Mouse (Mus musculus): Measurements from ENCODE around the gene Gdpd2. TPM values are rescaled to one million over a fixed set of nuclear protein-coding genes. Genes with fewer than 3 reads are reported as not detected.
A peak's percentile ranks its signal among the peaks of the same experiment; 100 is the strongest.

The Gdpd2 gene
- polyA plus RNA-seq, 1 experiment, result 153 TPM

- H3K36me3 ChIP-seq (ENCODE audit: control insufficient read depth, insufficient read depth, low read length), result no peaks in the 10 kb centered on the region
- WGBS, result 23% methylated on average over 9 of the region's 9 CpGs
- H3K27me3 ChIP-seq (ENCODE audit: control insufficient read depth, insufficient read depth, low read length), result no peaks in the 10 kb centered on the region
- H3K4me1 ChIP-seq (ENCODE audit: control insufficient read depth, insufficient read depth, insufficient read length), result peaks cover 2% of the 10 kb centered on the region; the same call in 1 of the 2 replicates
- peak overlapping the region; percentile 59; the same call in 1 of the 2 replicates for H3K4me3 ChIP-seq (ENCODE audit: extremely low read depth, insufficient read depth, insufficient read length)
- peak in 1 of 2 experiments; percentile 39 for DNase-seq (ENCODE audit: low read depth in 1 of 2, low spot score in 2 of 2)
- TF ChIP-seq CTCF (IDR thresholded peaks at IDR 0.05; ENCODE audit: extremely low read depth, insufficient read depth, insufficient read length, insufficient replicate concordance), result peak; percentile 19; the same call in 1 of the 2 replicates
- no peak for TF ChIP-seq POLR2A (IDR thresholded peaks at IDR 0.05; ENCODE audit: low read depth, low read length)
- no peak overlapping the region for H3K27ac ChIP-seq (ENCODE audit: insufficient read depth, low read length)
Measured at GRCm38 (mm10) chrX:100776494-100776893, 46.8 kb downstream of the Gdpd2 start.

DNA sequence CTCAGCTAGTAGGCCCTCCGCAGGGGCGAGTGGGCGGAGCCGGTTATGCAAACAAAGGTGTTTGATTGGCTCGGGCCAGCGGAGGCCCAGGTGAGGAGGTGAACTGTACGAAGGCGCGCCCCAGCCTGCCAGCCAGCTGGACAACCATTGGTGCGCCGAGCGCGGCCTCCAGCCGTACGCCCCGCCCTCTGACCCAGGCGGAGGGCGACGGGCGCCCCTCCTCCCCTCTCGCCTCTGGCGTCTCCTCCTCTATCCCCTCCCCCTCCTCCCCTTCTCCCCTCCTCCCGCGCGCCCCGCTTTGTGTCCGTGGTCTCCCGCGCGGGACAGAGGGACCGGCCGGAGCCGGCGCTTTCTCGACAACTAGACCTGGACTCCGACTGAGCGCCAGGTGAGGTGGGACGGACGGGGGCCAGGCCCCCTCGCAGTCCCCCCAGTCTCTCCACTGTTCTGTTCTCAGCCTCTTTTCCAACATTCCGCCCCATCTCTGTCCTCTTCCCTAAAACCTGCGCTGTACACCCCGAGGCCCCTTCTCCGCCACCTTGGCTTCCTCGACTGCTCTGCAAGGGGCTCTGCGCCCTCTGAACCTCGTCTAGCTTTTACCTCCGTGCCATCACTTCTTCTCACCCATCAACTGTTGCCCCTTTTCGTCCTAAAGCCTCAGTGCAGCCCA, 47.4 kb downstream of the Gdpd2 start:
- Histone ChIP-seq H3K27me3 (ENCODE audit: control insufficient read depth, insufficient read depth, low read length) (no peaks in the 10 kb centered on the region), H3K4me1 (ENCODE audit: control insufficient read depth, insufficient read depth, insufficient read length) (peaks cover 2% of the 10 kb centered on the region; the same call in 1 of the 2 replicates), H3K27ac (ENCODE audit: insufficient read depth, low read length) (peak overlapping the region; percentile 2; the same call in 1 of the 2 replicates), H3K36me3 (ENCODE audit: control insufficient read depth, insufficient read depth, low read length) (no peaks in the 10 kb centered on the region), H3K4me3 (ENCODE audit: extremely low read depth, insufficient read depth, insufficient read length) (peak overlapping the region; percentile 59)
- peak in 1 of 2 experiments; percentile 55 for DNase-seq (ENCODE audit: low read depth in 1 of 2, low spot score in 2 of 2)
- WGBS, result 24% methylated on average over 35 of the region's 49 CpGs
- TF ChIP-seq CTCF (IDR thresholded peaks at IDR 0.05; ENCODE audit: extremely low read depth, insufficient read depth, insufficient read length, insufficient replicate concordance) (no peak), POLR2A (IDR thresholded peaks at IDR 0.05; ENCODE audit: low read depth, low read length) (no peak)

- peaks cover 2% of the 10 kb centered on the region; the same call in 1 of the 2 replicates for H3K4me1 ChIP-seq (ENCODE audit: control insufficient read depth, insufficient read depth, insufficient read length)
- TF ChIP-seq CTCF (IDR thresholded peaks at IDR 0.05; ENCODE audit: extremely low read depth, insufficient read depth, insufficient read length, insufficient replicate concordance) (no peak), POLR2A (IDR thresholded peaks at IDR 0.05; ENCODE audit: low read depth, low read length) (no peak)
- peak overlapping the region; percentile 59; the same call in 1 of the 2 replicates for H3K4me3 ChIP-seq (ENCODE audit: extremely low read depth, insufficient read depth, insufficient read length)
- DNase-seq (ENCODE audit: low read depth in 1 of 2, low spot score in 2 of 2), result no peak
- H3K27me3 ChIP-seq (ENCODE audit: control insufficient read depth, insufficient read depth, low read length), result no peaks in the 10 kb centered on the region
- H3K27ac ChIP-seq (ENCODE audit: insufficient read depth, low read length), result peak overlapping the region; percentile 2; the same call in 1 of the 2 replicates
- WGBS, result 54% methylated on average over 10 of the region's 10 CpGs
- no peaks in the 10 kb centered on the region for H3K36me3 ChIP-seq (ENCODE audit: control insufficient read depth, insufficient read depth, low read length)
Measured at GRCm38 (mm10) chrX:100777655-100778234, 48.1 kb downstream of the Gdpd2 start.

- no peaks in the 10 kb centered on the region for H3K27me3 ChIP-seq (ENCODE audit: control insufficient read depth, insufficient read depth, low read length)
- H3K36me3 ChIP-seq (ENCODE audit: control insufficient read depth, insufficient read depth, low read length), result no peaks in the 10 kb centered on the region
- WGBS, result 82% methylated on average over 5 of the region's 5 CpGs
- DNase-seq (ENCODE audit: low read depth in 1 of 2, low spot score in 2 of 2), result no peak
- TF ChIP-seq CTCF (IDR thresholded peaks at IDR 0.05; ENCODE audit: extremely low read depth, insufficient read depth, insufficient read length, insufficient replicate concordance) (no peak), POLR2A (IDR thresholded peaks at IDR 0.05; ENCODE audit: low read depth, low read length) (no peak)
- H3K27ac ChIP-seq (ENCODE audit: insufficient read depth, low read length), result no peak overlapping the region
- peaks cover 2% of the 10 kb centered on the region; the same call in 1 of the 2 replicates for H3K4me1 ChIP-seq (ENCODE audit: control insufficient read depth, insufficient read depth, insufficient read length)
- no peak overlapping the region for H3K4me3 ChIP-seq (ENCODE audit: extremely low read depth, insufficient read depth, insufficient read length)
Measured at GRCm38 (mm10) chrX:100778397-100778796, 48.7 kb downstream of the Gdpd2 start.

Other genes with a start within 250 kb of the Gdpd2 start
- 9.7 and 11.5 TPM in 2 replicates for gene Igbp1, start 235.6 kb upstream of the Gdpd2 start, polyA plus RNA-seq (2012; rRNA removed)
- not detected in 2 replicates for gene Dgat2l6, start 205.0 kb upstream of the Gdpd2 start, polyA plus RNA-seq (2012; rRNA removed)
- not detected in 2 replicates for gene Awat1, start 157.6 kb upstream of the Gdpd2 start, polyA plus RNA-seq (2012; rRNA removed)
- gene P2ry4, start 135.0 kb upstream of the Gdpd2 start, polyA plus RNA-seq (2012; rRNA removed), result not detected in 2 replicates
- gene Arr3, start 124.4 kb upstream of the Gdpd2 start, polyA plus RNA-seq (2012; rRNA removed), result not detected in 2 replicates
- 0.92 and 1.2 TPM in 2 replicates for gene Kif4, start 104.1 kb upstream of the Gdpd2 start, polyA plus RNA-seq (2012; rRNA removed)
- gene Pdzd11, start 103.3 kb upstream of the Gdpd2 start, polyA plus RNA-seq (2012; rRNA removed), result 6.9 and 7.7 TPM in 2 replicates
- 3.0 and 3.1 TPM in 2 replicates for gene Dlg3, start 37.8 kb downstream of the Gdpd2 start, polyA plus RNA-seq (2012; rRNA removed)

Data from spleen, adult 2 months (tissue).